Mouse (Mus musculus) limb, embryonic 12.5 days (tissue): Measurements from ENCODE around the gene Dhh. TPM values are rescaled to one million over a fixed set of nuclear protein-coding genes. Genes with fewer than 3 reads are reported as not detected.

ENCODE experiments used
- ATAC-seq: fragments of 200-750 bp; cut with Nextera tagmentation; 2 replicates; pipeline ENCODE4 v1.8.0; 2017; ENCODE audit warnings: low read depth, moderate TSS enrichment; ENCODE audit not compliant: insufficient number of reproducible peaks, insufficient read depth, low FRiP score, low TSS enrichment
- H3K27ac ChIP-seq: fragments of 300-500 bp; sonication (generic); 2 replicates; pipeline ENCODE4 v1.5.1; 2016; ENCODE audit warnings: mild to moderate bottlenecking, moderate library complexity
- H3K27me3 ChIP-seq: fragments of 300-500 bp; sonication (generic); 2 replicates; pipeline ENCODE4 v1.6.1; 2016; ENCODE audit warnings: mild to moderate bottlenecking, moderate library complexity
- H3K36me3 ChIP-seq: fragments of 300-500 bp; sonication (generic); 2 replicates; pipeline ENCODE4 v1.6.1; 2016; ENCODE audit warnings: mild to moderate bottlenecking, moderate library complexity
- H3K4me1 ChIP-seq: fragments of 300-500 bp; sonication (generic); replicated peaks from 2 replicates; pipeline ENCODE4 v1.6.1; 2016
- H3K4me2 ChIP-seq: fragments of 300-500 bp; sonication (generic); 2 replicates; pipeline ENCODE4 v1.6.1; 2016; ENCODE audit warnings: mild to moderate bottlenecking, moderate library complexity
- H3K4me3 ChIP-seq: fragments of 300-500 bp; sonication (generic); replicated peaks from 2 replicates; pipeline ENCODE4 v1.5.1; 2016; ENCODE audit warnings: mild to moderate bottlenecking
- H3K9ac ChIP-seq: fragments of 300-500 bp; sonication (generic); replicated peaks from 2 replicates; pipeline ENCODE4 v1.6.1; 2016; ENCODE audit warnings: mild to moderate bottlenecking, moderate library complexity
- H3K9me3 ChIP-seq: fragments of 300-500 bp; sonication (generic); 2 replicates; pipeline ENCODE4 v1.6.1; 2016; ENCODE audit warnings: mild to moderate bottlenecking, moderate library complexity
- WGBS: fragments of 180-500 bp; shearing (Covaris S2); methylation state at CpG from one replicate; pipeline ENCODE4 v1.1.7; 2016; 5-methylcytosine and 5-hydroxymethylcytosine counted together
- polyA plus RNA-seq: library from polyadenylated mRNA; unstranded; fragments of >200 nt; fragmentation: Nextera tagmentation; extraction: Ambion mirVana; gene quantifications from 2 replicates; pipeline ENCODE4 v1.2.1, GENCODE M21; 2016

The Dhh gene
- polyA plus RNA-seq, 1 experiment from 2014 or later, result 0.74 TPM

- peak within 1 kb of the TSS; percentile 95 for H3K4me3 ChIP-seq
- peak within 1 kb of the TSS; percentile 99 for H3K4me2 ChIP-seq
- H3K9ac ChIP-seq, result peak within 1 kb of the TSS; percentile 98
- H3K27me3 ChIP-seq, result no peaks in the 10 kb centered on the region
- H3K9me3 ChIP-seq, result no peaks in the 10 kb centered on the region
- ATAC-seq, result peak; percentile 11; the same call in 1 of the 2 replicates
- H3K27ac ChIP-seq, result peak within 1 kb of the TSS; percentile 99
- peaks cover 6% of the 10 kb centered on the region for H3K36me3 ChIP-seq
- peaks cover 33% of the 10 kb centered on the region for H3K4me1 ChIP-seq
- under 1% methylated on average over 79 of the region's 94 CpGs for WGBS
Measured at GRCm38 (mm10) chr15:98871070-98871915, 27.0 kb downstream of the Dhh start, which contains the start of gene Kmt2d. TSS of gene Kmt2d (minus strand) at chr15:98871204.

GRCm38 (mm10) chr15:98870179-98871069, 27.9 kb downstream of the Dhh start:
- under 1% methylated on average over 15 of the region's 16 CpGs for WGBS
- no peak for ATAC-seq
- Histone ChIP-seq H3K36me3 (peaks cover 14% of the 10 kb centered on the region), H3K4me2 (peak overlapping the region; percentile 99), H3K9me3 (no peaks in the 10 kb centered on the region), H3K4me1 (peaks cover 33% of the 10 kb centered on the region), H3K27ac (peak overlapping the region; percentile 99; the same call in 1 of the 2 replicates), H3K9ac (peak overlapping the region; percentile 98), H3K27me3 (no peaks in the 10 kb centered on the region), H3K4me3 (peak overlapping the region; percentile 95)

GRCm38 (mm10) chr15:98869342-98870178, 28.8 kb downstream of the Dhh start:
- Histone ChIP-seq H3K9ac (peak overlapping the region; percentile 98), H3K4me2 (peak overlapping the region; percentile 99), H3K4me1 (peaks cover 33% of the 10 kb centered on the region), H3K9me3 (no peaks in the 10 kb centered on the region), H3K36me3 (peaks cover 23% of the 10 kb centered on the region), H3K27me3 (no peaks in the 10 kb centered on the region), H3K27ac (peak overlapping the region; percentile 99; the same call in 1 of the 2 replicates), H3K4me3 (peak overlapping the region; percentile 95)
- WGBS, result 13% methylated on average over 8 of the region's 8 CpGs
- no peak for ATAC-seq

- Histone ChIP-seq H3K27ac (peak overlapping the region; percentile 7; the same call in 1 of the 2 replicates), H3K27me3 (no peaks in the 10 kb centered on the region), H3K9me3 (no peaks in the 10 kb centered on the region), H3K9ac (peak overlapping the region; percentile 98), H3K4me1 (peaks cover 33% of the 10 kb centered on the region), H3K36me3 (peaks cover 33% of the 10 kb centered on the region), H3K4me2 (peak overlapping the region; percentile 99), H3K4me3 (peak overlapping the region; percentile 95)
- no peak for ATAC-seq
- 35% methylated on average over 11 of the region's 11 CpGs for WGBS
Measured at GRCm38 (mm10) chr15:98868346-98869063, 29.8 kb downstream of the Dhh start.

GRCm38 (mm10) chr15:98867321-98867720, 31.0 kb downstream of the Dhh start:
- WGBS, result 70% methylated on average over 6 of the region's 6 CpGs
- Histone ChIP-seq H3K9me3 (no peaks in the 10 kb centered on the region), H3K4me2 (peak overlapping the region; percentile 99), H3K4me1 (peaks cover 26% of the 10 kb centered on the region), H3K27ac (0 out of 2 replicates have a peak overlapping the region, but pooled peaks have one; percentile 18), H3K27me3 (no peaks in the 10 kb centered on the region), H3K9ac (0 out of 2 replicates have a peak overlapping the region, but pooled peaks have one; percentile 98), H3K36me3 (peaks cover 45% of the 10 kb centered on the region), H3K4me3 (peak overlapping the region; percentile 95; the same call in 1 of the 2 replicates)
- ATAC-seq, result no peak

- Histone ChIP-seq H3K9ac (no peak overlapping the region), H3K36me3 (peaks cover 54% of the 10 kb centered on the region)
- ATAC-seq, result no peak
Measured at GRCm38 (mm10) chr15:98866501-98866900, 31.8 kb downstream of the Dhh start.

GRCm38 (mm10) chr15:98865771-98866170, 32.6 kb downstream of the Dhh start:
- H3K27me3 ChIP-seq, result no peaks in the 10 kb centered on the region
- H3K4me2 ChIP-seq, result no peak overlapping the region
- H3K9me3 ChIP-seq, result no peaks in the 10 kb centered on the region
- peaks cover 26% of the 10 kb centered on the region for H3K4me1 ChIP-seq
- H3K36me3 ChIP-seq, result peaks cover 61% of the 10 kb centered on the region
- no peak overlapping the region for H3K4me3 ChIP-seq
- ATAC-seq, result no peak
- H3K9ac ChIP-seq, result no peak overlapping the region; the same call in 1 of the 2 replicates
- H3K27ac ChIP-seq, result 0 out of 2 replicates have a peak overlapping the region, but pooled peaks have one; percentile 12
- over 99% methylated on average over 8 of the region's 8 CpGs for WGBS

More at GRCm38 (mm10) chr15:98866501-98866900, 31.8 kb downstream of the Dhh start:
- WGBS, result 94% methylated on average over 5 of the region's 5 CpGs
- H3K27ac ChIP-seq, result no peak overlapping the region
- no peaks in the 10 kb centered on the region for H3K27me3 ChIP-seq
- no peaks in the 10 kb centered on the region for H3K9me3 ChIP-seq
- no peak overlapping the region for H3K4me2 ChIP-seq
- no peak overlapping the region for H3K4me3 ChIP-seq
- H3K4me1 ChIP-seq, result peaks cover 26% of the 10 kb centered on the region

GRCm38 (mm10) chr15:98864951-98865350, 33.4 kb downstream of the Dhh start:
- H3K27me3 ChIP-seq, result no peaks in the 10 kb centered on the region
- no peak overlapping the region for H3K4me3 ChIP-seq
- peaks cover 24% of the 10 kb centered on the region for H3K4me1 ChIP-seq
- no peak overlapping the region for H3K27ac ChIP-seq
- no peaks in the 10 kb centered on the region for H3K9me3 ChIP-seq
- no peak overlapping the region for H3K4me2 ChIP-seq
- no peak overlapping the region for H3K9ac ChIP-seq
- peaks cover 69% of the 10 kb centered on the region for H3K36me3 ChIP-seq
- WGBS, result 89% methylated on average over 6 of the region's 6 CpGs
- no peak for ATAC-seq

GRCm38 (mm10) chr15:98863451-98863958, 34.8 kb downstream of the Dhh start:
- H3K4me2 ChIP-seq, result no peak overlapping the region

More at GRCm38 (mm10) chr15:98863451-98863958, 34.8 kb downstream of the Dhh start:
- peaks cover 83% of the 10 kb centered on the region for H3K36me3 ChIP-seq
- H3K27me3 ChIP-seq, result no peaks in the 10 kb centered on the region
- ATAC-seq, result no peak
- no peak overlapping the region for H3K27ac ChIP-seq
- H3K9me3 ChIP-seq, result no peaks in the 10 kb centered on the region
- H3K4me3 ChIP-seq, result no peak overlapping the region
- WGBS, result 90% methylated on average over 12 of the region's 12 CpGs
- H3K9ac ChIP-seq, result no peak overlapping the region
- H3K4me1 ChIP-seq, result peaks cover 10% of the 10 kb centered on the region
